Mouse (Mus musculus): ENCODE results near the gene Vmn2r113. TPM values are rescaled to one million over a fixed set of nuclear protein-coding genes. Genes with fewer than 3 reads are reported as not detected.
"Not testable (repeated sequence)": the region's sequence is repeated elsewhere in the genome, so short reads cannot be mapped to it uniquely, and the experiment has no call there.

The Vmn2r113 gene
- not detected in 2 replicates for polyA plus RNA-seq (2014; fragmentation: Nextera tagmentation; extraction: Ambion mirVana)

- H3K9me3 ChIP-seq (ENCODE audit: control insufficient read depth, low read length); H3K9ac ChIP-seq (ENCODE audit: low read depth, low read length); H3K4me2 ChIP-seq (replicated peaks; ENCODE audit: low read depth, low read length); H3K4me3 ChIP-seq (ENCODE audit: low read length); H3K27me3 ChIP-seq (ENCODE audit: control insufficient read depth, insufficient read depth, low read length); H3K4me1 ChIP-seq (ENCODE audit: control insufficient read depth, insufficient read depth, low read length); H3K36me3 ChIP-seq (ENCODE audit: control insufficient read depth, insufficient read depth, low read length); H3K27ac ChIP-seq (ENCODE audit: low read depth, low read length); ATAC-seq (ENCODE audit: low FRiP score, low TSS enrichment): not testable (repeated sequence)
- WGBS: no CpG with 5 or more reads among the region's 4 CpGs
Measured at GRCm38 (mm10) chr17:22942684-22943083, at the start of gene Vmn2r113. Vmn2r113 (plus strand) TSS chr17:22942984.

Other genes with a start within 250 kb of the Vmn2r113 start
- 24.3 and 28.7 TPM in 2 replicates for gene Zfp945, start 75.8 kb upstream of the Vmn2r113 start, polyA plus RNA-seq (2014; fragmentation: Nextera tagmentation; extraction: Ambion mirVana)
- gene Vmn2r-ps130, start 118.2 kb downstream of the Vmn2r113 start, polyA plus RNA-seq (2014; fragmentation: Nextera tagmentation; extraction: Ambion mirVana): not detected in 2 replicates